Mouse (Mus musculus): ENCODE measurements around the gene Mtfmt.

- no peak for TF ChIP-seq CTCF (IDR thresholded peaks at IDR 0.05; ENCODE audit: control insufficient read depth, insufficient read depth, low read length)
- no peak for TF ChIP-seq POLR2A (IDR thresholded peaks at IDR 0.05; ENCODE audit: borderline replicate concordance, control insufficient read depth, low read depth, low read length)
Measured at GRCm38 (mm10) chr9:65427511-65427910, 8.1 kb upstream of the Mtfmt start.

Data from bone marrow, adult 2 months (tissue).